Mouse (Mus musculus) E14TG2a.4 (cell line): ENCODE results near the gene Tor1aip1.
"Not testable (repeated sequence)": the region's sequence is repeated elsewhere in the genome, so short reads cannot be mapped to it uniquely, and the experiment has no call there.

Experiments used
- H3K27me3 ChIP-seq: 2 replicates; pipeline ENCODE4 v1.6.1; 2014; ENCODE audit warnings: low read length, control low read depth; ENCODE audit not compliant: insufficient read depth
- H3K36me3 ChIP-seq: 2 replicates; pipeline ENCODE4 v1.6.1; 2014; ENCODE audit warnings: low read length, control low read depth; ENCODE audit not compliant: insufficient read depth
- H3K4me1 ChIP-seq: replicated peaks from 2 replicates; pipeline ENCODE4 v1.6.1; 2014; ENCODE audit warnings: low read depth, low read length, control low read depth
- H3K4me3 ChIP-seq: replicated peaks from 2 replicates; pipeline ENCODE4 v1.5.1; 2014; ENCODE audit warnings: mild to moderate bottlenecking, low read length
- H3K9me3 ChIP-seq: 2 replicates; pipeline ENCODE4 v1.6.1; 2014; ENCODE audit warnings: low read length, control low read depth
- CTCF ChIP-seq: conservative IDR thresholded peaks from 2 replicates; pipeline ENCODE4 v1.5.1; 2014; ENCODE audit warnings: low read length
- NANOG ChIP-seq: IDR thresholded peaks from 2 replicates; pipeline ENCODE4 v1.6.1; 2014; ENCODE audit warnings: borderline replicate concordance, low read length, mixed read lengths
- POU5F1 ChIP-seq: IDR thresholded peaks from 2 replicates; pipeline ENCODE4 v1.6.1; 2014; ENCODE audit warnings: low read length, borderline replicate concordance

Gene Tor1aip1

DNA sequence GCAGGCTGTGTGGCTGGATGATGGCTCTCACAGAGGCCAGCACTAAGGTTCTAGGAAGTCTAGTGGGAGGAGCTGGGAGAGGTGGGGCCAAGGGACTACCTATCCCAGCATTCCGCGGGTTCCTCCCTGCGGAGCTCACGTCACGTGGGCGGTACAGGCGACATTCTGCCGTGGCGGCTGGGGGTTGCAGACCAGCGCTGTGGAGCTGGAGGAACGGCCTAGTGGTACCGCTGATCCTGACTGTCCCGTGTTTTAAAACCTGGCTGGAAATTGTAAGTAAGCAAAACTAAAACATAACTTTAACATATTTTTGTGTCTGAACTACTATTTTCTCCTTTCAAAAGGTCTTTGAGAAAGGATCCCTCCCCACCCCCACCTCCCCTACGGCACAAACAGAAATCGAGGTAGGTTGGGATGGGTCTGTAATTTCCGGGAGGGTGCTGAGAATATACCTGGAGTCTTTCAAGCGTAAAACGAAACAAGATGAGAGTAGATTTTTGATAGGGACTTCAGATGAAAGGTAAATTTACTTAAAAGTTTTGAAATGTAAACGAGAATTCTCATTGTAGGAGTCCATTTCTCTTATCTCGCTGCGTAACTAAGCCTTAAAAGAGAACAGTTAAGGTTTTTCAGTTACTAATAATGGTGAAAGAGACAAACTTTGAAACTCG is 4.6 kb upstream of the Tor1aip1 start:
- Histone ChIP-seq H3K27me3 (no peaks in the 10 kb centered on the region), H3K36me3 (peaks cover 38% of the 10 kb centered on the region), H3K9me3 (no peaks in the 10 kb centered on the region), H3K4me3 (peak overlapping the region; percentile 84), H3K4me1 (peaks cover 65% of the 10 kb centered on the region)
- TF ChIP-seq NANOG (no peak), CTCF (no peak), POU5F1 (no peak)

DNA sequence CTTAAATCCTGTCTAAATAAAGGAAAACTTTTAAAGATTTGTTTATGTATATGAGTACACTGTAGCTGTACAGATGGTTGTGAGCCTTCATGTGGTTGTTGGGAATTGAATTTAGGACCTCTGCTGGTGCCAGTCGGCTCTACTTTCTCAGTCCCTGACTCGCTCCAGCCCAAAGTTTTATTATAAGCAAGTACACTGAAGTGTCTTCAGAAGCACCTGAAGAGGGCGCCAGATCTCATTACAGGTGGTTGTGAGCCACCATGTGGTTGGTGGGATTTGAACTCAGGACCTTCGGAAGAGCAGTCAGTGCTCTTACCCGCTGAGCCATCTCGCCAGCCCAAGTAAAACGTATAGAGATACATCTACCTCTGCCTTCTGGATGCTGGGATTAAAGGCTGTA is 3.7 kb upstream of the Tor1aip1 start:
- not testable (repeated sequence) for H3K9me3 ChIP-seq
- peak overlapping the region; percentile 84; the same call in 1 of the 2 replicates for H3K4me3 ChIP-seq

DNA sequence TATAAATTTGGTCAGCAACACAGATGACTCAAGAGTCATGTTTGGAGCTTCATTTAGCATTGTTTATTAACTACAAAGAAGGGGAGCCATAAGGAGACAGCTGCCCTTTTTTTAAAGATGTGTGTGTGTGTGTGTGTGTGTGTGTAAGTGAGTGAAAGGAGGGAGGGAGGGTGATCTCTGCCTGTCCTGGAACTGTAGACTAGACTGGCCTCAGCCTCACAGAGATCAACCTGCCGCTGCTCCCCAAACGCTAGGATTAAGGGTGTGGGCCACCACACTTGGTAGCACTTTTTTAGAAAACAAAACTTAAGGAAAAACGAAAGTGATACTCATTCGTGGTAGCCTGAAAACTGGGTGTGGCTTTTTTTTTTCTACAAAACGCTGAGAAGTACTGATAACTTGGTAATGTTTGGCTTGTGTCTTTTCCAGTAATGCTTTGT is 884 bp upstream of the Tor1aip1 start:
- Histone ChIP-seq H3K36me3 (peaks cover 23% of the 10 kb centered on the region), H3K4me3 (peak overlapping the region; percentile 95), H3K4me1 (peaks cover 39% of the 10 kb centered on the region), H3K9me3 (no peaks in the 10 kb centered on the region), H3K27me3 (no peaks in the 10 kb centered on the region)
- TF ChIP-seq POU5F1 = no peak
- TF ChIP-seq NANOG = no peak
- no peak for TF ChIP-seq CTCF

More for the DNA sequence above, 3.7 kb upstream of the Tor1aip1 start:
- not testable (repeated sequence) for H3K27me3 ChIP-seq
- peaks cover 56% of the 10 kb centered on the region for H3K4me1 ChIP-seq
- TF ChIP-seq CTCF = peak; percentile 33
- H3K36me3 ChIP-seq = peaks cover 29% of the 10 kb centered on the region

DNA sequence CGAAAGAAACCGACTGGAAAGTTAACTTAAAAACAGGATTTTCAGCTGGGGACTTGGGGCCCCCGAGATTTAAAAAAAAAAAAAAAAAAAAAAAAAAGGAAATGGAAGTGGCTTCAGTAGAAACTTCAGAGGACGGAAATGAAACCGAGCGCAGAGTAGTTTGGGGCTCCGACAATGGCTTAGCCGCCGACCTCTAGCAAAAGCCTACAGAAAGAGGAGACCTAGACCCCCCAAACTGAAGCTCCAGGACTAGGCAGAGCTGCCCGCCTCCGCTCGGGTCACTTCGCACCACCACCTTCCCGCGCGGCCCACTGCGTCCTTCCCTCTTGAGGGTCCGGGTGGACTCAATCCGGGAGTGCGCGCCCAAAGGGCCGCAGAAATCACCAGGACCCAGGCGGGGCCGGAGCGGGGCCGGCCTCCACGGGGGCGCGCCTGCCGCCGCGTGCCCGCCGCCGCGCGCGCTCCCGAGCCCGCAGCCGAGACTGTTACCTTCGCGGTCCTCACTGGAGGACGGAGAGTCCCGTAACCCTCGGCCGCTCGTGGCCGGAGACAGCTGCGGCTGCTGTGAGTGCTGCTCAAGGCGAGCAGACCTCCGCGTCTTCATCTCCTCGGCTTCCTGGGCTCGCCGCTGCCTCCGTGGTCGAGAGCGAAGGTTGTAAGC is 881 bp downstream of the Tor1aip1 start, which contains the start of gene Tor1aip2:
Gene Tor1aip2 (plus strand): TSS at position 135 of the 661 bp plus-strand sequence.
- Histone ChIP-seq H3K27me3 (no peaks in the 10 kb centered on the region), H3K9me3 (no peaks in the 10 kb centered on the region), H3K36me3 (peaks cover 32% of the 10 kb centered on the region), H3K4me3 (peak within 1 kb of the TSS; percentile 95), H3K4me1 (peaks cover 30% of the 10 kb centered on the region)
- TF ChIP-seq CTCF (no peak), NANOG (no peak), POU5F1 (no peak)

DNA sequence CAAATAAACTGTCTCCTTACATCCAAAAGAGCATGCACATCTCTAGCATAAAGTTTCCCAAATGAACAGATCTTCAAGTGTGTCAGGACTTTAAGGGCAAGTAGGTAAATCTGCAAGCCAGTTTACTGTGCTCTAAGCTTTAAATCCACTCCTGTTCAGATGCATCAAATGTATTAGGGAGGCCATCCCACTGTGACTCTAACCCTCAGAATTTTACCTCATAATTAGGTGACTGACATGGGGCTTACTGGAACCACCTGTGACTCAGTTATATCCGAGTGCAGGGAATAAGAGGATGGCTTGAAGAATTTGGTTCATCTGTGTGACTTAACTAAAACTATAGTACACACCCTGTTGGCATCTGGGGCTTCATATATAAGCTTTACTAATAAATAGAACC is 1.6 kb downstream of the Tor1aip1 start:
- H3K4me3 ChIP-seq = peak overlapping the region; percentile 95

DNA sequence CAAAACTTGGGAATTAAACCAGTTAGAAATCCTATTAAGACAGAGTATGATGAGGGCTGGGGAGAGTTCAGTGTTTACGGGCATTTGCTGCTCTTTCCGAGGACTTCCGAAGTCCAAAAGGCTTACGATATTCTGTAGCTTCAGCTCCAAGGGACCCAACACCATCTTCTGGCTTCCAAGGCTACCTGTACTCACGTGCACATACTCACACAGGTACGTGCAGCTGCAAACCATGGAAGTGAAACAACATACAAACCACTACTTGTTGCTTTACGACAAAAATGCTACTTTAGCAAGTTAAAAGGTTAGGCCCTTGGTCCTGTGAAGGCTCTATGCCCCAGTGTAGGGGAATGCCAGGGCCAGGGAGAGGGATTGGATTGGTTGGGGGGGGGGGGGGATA is 2.4 kb downstream of the Tor1aip1 start:
- H3K4me3 ChIP-seq = no peak overlapping the region
- peaks cover 42% of the 10 kb centered on the region for H3K36me3 ChIP-seq
- H3K9me3 ChIP-seq = no peaks in the 10 kb centered on the region
- no peaks in the 10 kb centered on the region for H3K27me3 ChIP-seq
- TF ChIP-seq POU5F1 (no peak), CTCF (no peak), NANOG (no peak)
- peaks cover 18% of the 10 kb centered on the region for H3K4me1 ChIP-seq

More for the DNA sequence above, 1.6 kb downstream of the Tor1aip1 start:
- no peak for TF ChIP-seq CTCF
- TF ChIP-seq POU5F1 = no peak
- Histone ChIP-seq H3K9me3 (no peaks in the 10 kb centered on the region), H3K27me3 (no peaks in the 10 kb centered on the region), H3K4me1 (peaks cover 26% of the 10 kb centered on the region), H3K36me3 (peaks cover 37% of the 10 kb centered on the region)

DNA sequence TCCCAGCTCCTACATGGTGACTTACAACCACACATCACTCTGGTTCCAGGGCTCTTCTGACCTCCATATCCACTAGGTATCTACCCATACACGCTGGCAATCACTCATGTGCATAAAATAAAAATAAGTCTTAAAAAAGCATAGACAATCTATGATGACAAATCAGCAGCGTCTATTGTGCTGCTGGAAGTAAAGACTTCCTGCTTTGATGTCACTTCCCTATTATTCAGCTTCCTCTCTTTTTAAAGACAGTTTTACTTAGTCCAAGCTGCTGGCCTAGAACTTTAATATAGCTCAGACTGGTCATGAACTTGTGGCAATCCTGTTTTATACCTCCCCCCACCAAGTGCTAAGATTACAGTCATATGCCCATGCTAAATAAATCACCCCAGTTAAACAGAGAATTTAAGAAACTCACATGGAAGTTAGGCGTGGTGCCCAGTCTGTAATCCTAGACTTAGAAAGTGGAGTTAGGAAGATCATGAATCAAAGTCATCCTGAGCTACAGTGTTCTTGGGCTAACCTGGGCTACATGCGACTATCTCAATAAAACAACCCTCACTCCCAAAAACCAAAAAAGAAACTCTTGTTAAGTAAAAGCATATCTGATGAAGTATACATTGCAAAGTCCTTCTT is 7.8 kb downstream of the Tor1aip1 start:
- Histone ChIP-seq H3K36me3 (peaks cover 44% of the 10 kb centered on the region), H3K4me3 (no peak overlapping the region), H3K4me1 (0 out of 2 replicates have a peak, but pooled peaks cover 4% of the 10 kb centered on the region), H3K9me3 (no peaks in the 10 kb centered on the region), H3K27me3 (no peaks in the 10 kb centered on the region)
- no peak for TF ChIP-seq NANOG
- no peak for TF ChIP-seq POU5F1
- TF ChIP-seq CTCF = no peak

DNA sequence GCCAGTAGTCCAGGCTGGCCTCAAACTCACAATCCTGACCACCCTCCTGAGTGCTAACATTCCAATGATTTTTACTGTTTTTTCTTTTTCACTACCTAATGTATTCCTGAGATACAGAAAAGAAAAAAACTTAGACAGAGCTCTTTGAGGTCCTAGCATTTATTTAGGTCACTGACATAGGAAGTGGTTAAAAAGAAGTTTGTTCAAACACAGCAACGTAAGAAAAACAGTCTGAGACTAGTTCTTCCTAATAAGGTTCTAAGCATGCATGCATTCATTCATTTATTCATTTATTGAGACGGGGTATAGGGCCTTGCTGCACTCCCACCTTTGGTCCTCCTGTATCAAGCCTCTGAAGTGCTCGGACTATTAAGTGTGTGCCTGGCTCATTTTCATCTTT is 8.4 kb downstream of the Tor1aip1 start:
- Histone ChIP-seq H3K9me3 (no peaks in the 10 kb centered on the region), H3K4me1 (0 out of 2 replicates have a peak, but pooled peaks cover 4% of the 10 kb centered on the region), H3K27me3 (no peaks in the 10 kb centered on the region), H3K36me3 (peaks cover 38% of the 10 kb centered on the region), H3K4me3 (no peak overlapping the region)
- TF ChIP-seq CTCF (no peak), POU5F1 (no peak), NANOG (no peak)
